Mouse (Mus musculus) hindbrain, embryonic 11.5 days (tissue): ENCODE results near the gene Iqgap1. TPM values are rescaled to one million over a fixed set of nuclear protein-coding genes. Genes with fewer than 3 reads are reported as not detected.

ENCODE experiments used
- ATAC-seq: fragments of 200-750 bp; cut with Nextera tagmentation; 2 replicates; pipeline ENCODE4 v1.8.0; 2017; ENCODE audit warnings: mild to moderate bottlenecking, moderate TSS enrichment, moderate library complexity; ENCODE audit not compliant: low FRiP score
- DNase-seq: peaks from one replicate; pipeline ENCODE4 v3.0.0-alpha.2; 2015; ENCODE audit warnings: low spot score
- H3K27ac ChIP-seq: fragments of 300-500 bp; sonication (generic); 2 replicates; pipeline ENCODE4 v1.5.1; 2014; ENCODE audit warnings: mild to moderate bottlenecking, low read depth, low read length
- H3K27me3 ChIP-seq: fragments of 300-500 bp; sonication (generic); 2 replicates; pipeline ENCODE4 v1.6.1; 2014; ENCODE audit warnings: mild to moderate bottlenecking, low read length, moderate library complexity, mixed read lengths; ENCODE audit not compliant: control insufficient read depth, insufficient read depth
- H3K36me3 ChIP-seq: fragments of 300-500 bp; sonication (generic); 2 replicates; pipeline ENCODE4 v1.6.1; 2014; ENCODE audit warnings: mild to moderate bottlenecking, low read length, moderate library complexity, mixed read lengths; ENCODE audit not compliant: control insufficient read depth, insufficient read depth
- H3K4me1 ChIP-seq: fragments of 300-500 bp; sonication (generic); replicated peaks from 2 replicates; pipeline ENCODE4 v1.6.1; 2014; ENCODE audit warnings: low read length, mixed read lengths; ENCODE audit not compliant: control insufficient read depth, insufficient read depth
- H3K4me2 ChIP-seq: fragments of 300-500 bp; sonication (generic); replicated peaks from 2 replicates; pipeline ENCODE4 v1.6.1; 2014; ENCODE audit warnings: mild to moderate bottlenecking, low read depth, low read length
- H3K4me3 ChIP-seq: fragments of 300-500 bp; sonication (generic); 2 replicates; pipeline ENCODE4 v1.5.1; 2014; ENCODE audit warnings: low read depth, low read length
- H3K9ac ChIP-seq: fragments of 300-500 bp; sonication (generic); 2 replicates; pipeline ENCODE4 v1.6.1; 2014; ENCODE audit warnings: low read depth, low read length
- H3K9me3 ChIP-seq: fragments of 300-500 bp; sonication (generic); 2 replicates; pipeline ENCODE4 v1.6.1; 2016; ENCODE audit warnings: low read length; ENCODE audit not compliant: control insufficient read depth
- WGBS: fragments of 180-500 bp; shearing (Covaris S2); extraction: QIAGEN DNeasy Blood & Tissue Kit; methylation state at CpG from one replicate; pipeline ENCODE4 v1.1.7; 2014; 5-methylcytosine and 5-hydroxymethylcytosine counted together
- polyA plus RNA-seq: library from polyadenylated mRNA; unstranded; fragments of >200 nt; fragmentation: Nextera tagmentation; extraction: Ambion mirVana; gene quantifications from 2 replicates; pipeline ENCODE4 v1.2.1, GENCODE M21; 2014

The Iqgap1 gene
- polyA plus RNA-seq, 1 experiment from 2014 or later: 29.1 TPM

GRCm38 (mm10) chr7:80672323-80672722 lies 153.5 kb downstream of the Iqgap1 start:
- Histone ChIP-seq H3K4me2 (no peak overlapping the region), H3K27ac (no peak overlapping the region), H3K4me3 (no peak overlapping the region), H3K9me3 (no peaks in the 10 kb centered on the region), H3K4me1 (no peaks in the 10 kb centered on the region), H3K9ac (no peak overlapping the region), H3K27me3 (no peaks in the 10 kb centered on the region), H3K36me3 (no peaks in the 10 kb centered on the region)
- 78% methylated on average over 3 of the region's 3 CpGs for WGBS
- no peak for DNase-seq
- no peak for ATAC-seq

- Histone ChIP-seq H3K9me3 (no peaks in the 10 kb centered on the region), H3K9ac (no peak overlapping the region), H3K4me2 (no peak overlapping the region), H3K4me3 (no peak overlapping the region), H3K27ac (no peak overlapping the region), H3K36me3 (no peaks in the 10 kb centered on the region), H3K4me1 (no peaks in the 10 kb centered on the region), H3K27me3 (no peaks in the 10 kb centered on the region)
- WGBS: 90% methylated on average over 6 of the region's 6 CpGs
- ATAC-seq (no peak), DNase-seq (no peak)
Observed at GRCm38 (mm10) chr7:80670889-80671288, 154.9 kb downstream of the Iqgap1 start.

GRCm38 (mm10) chr7:80667190-80667589 lies 158.6 kb downstream of the Iqgap1 start:
- H3K9me3 ChIP-seq: no peaks in the 10 kb centered on the region
- no peaks in the 10 kb centered on the region for H3K27me3 ChIP-seq
- ATAC-seq (no peak), DNase-seq (no peak)
- no peaks in the 10 kb centered on the region for H3K36me3 ChIP-seq
- H3K27ac ChIP-seq: no peak overlapping the region
- H3K9ac ChIP-seq: no peak overlapping the region
- WGBS: 77% methylated on average over 11 of the region's 11 CpGs
- H3K4me2 ChIP-seq: no peak overlapping the region
- H3K4me1 ChIP-seq: no peaks in the 10 kb centered on the region
- no peak overlapping the region for H3K4me3 ChIP-seq

- Histone ChIP-seq H3K27me3 (no peaks in the 10 kb centered on the region), H3K36me3 (no peaks in the 10 kb centered on the region), H3K4me2 (no peak overlapping the region), H3K4me1 (no peaks in the 10 kb centered on the region), H3K9me3 (no peaks in the 10 kb centered on the region), H3K4me3 (no peak overlapping the region), H3K9ac (no peak overlapping the region), H3K27ac (no peak overlapping the region)
- WGBS: 76% methylated on average over 10 of the region's 10 CpGs
- DNase-seq: no peak
- ATAC-seq: no peak
Observed at GRCm38 (mm10) chr7:80666198-80666915, 159.4 kb downstream of the Iqgap1 start.

Other genes starting within 250 kb of the Iqgap1 start
- gene Crtc3, start 137.1 kb downstream of the Iqgap1 start, polyA plus RNA-seq: 9.9 and 11.1 TPM in 2 replicates
- 4.5 and 4.8 TPM in 2 replicates for gene Zscan2, start 34.9 kb upstream of the Iqgap1 start, polyA plus RNA-seq
- 38.3 and 41.4 TPM in 2 replicates for gene Wdr73, start 75.3 kb upstream of the Iqgap1 start, polyA plus RNA-seq
- gene Nmb, start 79.1 kb upstream of the Iqgap1 start, polyA plus RNA-seq: 6.7 and 7.0 TPM in 2 replicates
- 212 and 221 TPM in 2 replicates for gene Sec11a, start 121.8 kb upstream of the Iqgap1 start, polyA plus RNA-seq
- 11.4 and 12.2 TPM in 2 replicates for gene Zfp592, start 167.7 kb upstream of the Iqgap1 start, polyA plus RNA-seq
- 0.13 and 0.14 TPM in 2 replicates for gene Alpk3, start 231.6 kb upstream of the Iqgap1 start, polyA plus RNA-seq